Mouse (Mus musculus): ENCODE results near the gene Lin52. TPM values are rescaled to one million over a fixed set of nuclear protein-coding genes. Genes with fewer than 3 reads are reported as not detected.

Lin52 gene
- polyA plus RNA-seq, 1 experiment from 2014 or later = 28.4 TPM

DNA sequence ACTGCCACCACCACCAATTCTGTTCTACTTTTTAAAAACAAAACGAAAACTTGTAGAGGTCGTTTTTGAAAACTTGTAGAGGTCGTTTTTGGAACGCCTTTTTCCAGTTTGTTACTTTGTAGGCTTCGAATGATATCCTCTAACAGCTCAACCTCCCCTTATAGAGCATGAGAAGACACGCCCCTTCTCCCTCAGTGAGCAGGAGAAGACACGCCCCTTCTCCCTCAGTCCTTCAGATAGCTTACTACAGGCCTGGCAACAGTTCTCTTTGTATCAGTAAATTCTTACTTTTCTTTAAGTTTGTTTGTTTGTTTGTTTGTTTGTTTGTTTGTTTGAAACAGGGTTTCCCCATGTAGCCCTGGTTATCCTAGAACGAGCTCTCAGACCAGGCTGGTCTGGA lies 104.0 kb downstream of the Lin52 start:
- no peaks in the 10 kb centered on the region for H3K27me3 ChIP-seq (replicated peaks; ENCODE audit: low read depth, poor library complexity, severe bottlenecking)
- DNase-seq (ENCODE audit: low spot score) = no peak
- no peaks in the 10 kb centered on the region for H3K9me3 ChIP-seq
- H3K4me3 ChIP-seq = no peak overlapping the region
- no peak overlapping the region for H3K27ac ChIP-seq (replicated peaks)
- 59% methylated on average over 8 of the region's 8 CpGs for WGBS
- H3K36me3 ChIP-seq (replicated peaks) = no peaks in the 10 kb centered on the region
- peaks cover 24% of the 10 kb centered on the region for H3K4me1 ChIP-seq

GRCm38 (mm10) chr12:84562558-84562957 lies 111.3 kb downstream of the Lin52 start:
- H3K9me3 ChIP-seq = no peaks in the 10 kb centered on the region
- 49% methylated on average over 4 of the region's 4 CpGs for WGBS
- no peaks in the 10 kb centered on the region for H3K36me3 ChIP-seq (replicated peaks)
- H3K27ac ChIP-seq (replicated peaks) = no peak overlapping the region
- no peaks in the 10 kb centered on the region for H3K4me1 ChIP-seq
- H3K4me3 ChIP-seq = no peak overlapping the region
- DNase-seq (ENCODE audit: low spot score) = no peak
- H3K27me3 ChIP-seq (replicated peaks; ENCODE audit: low read depth, poor library complexity, severe bottlenecking) = peaks cover 34% of the 10 kb centered on the region

GRCm38 (mm10) chr12:84567576-84567975 lies 116.4 kb downstream of the Lin52 start:
- H3K27ac ChIP-seq (replicated peaks) = no peak overlapping the region
- H3K27me3 ChIP-seq (replicated peaks; ENCODE audit: low read depth, poor library complexity, severe bottlenecking) = peaks cover 84% of the 10 kb centered on the region
- no peaks in the 10 kb centered on the region for H3K36me3 ChIP-seq (replicated peaks)
- H3K9me3 ChIP-seq = no peaks in the 10 kb centered on the region
- DNase-seq (ENCODE audit: low spot score) = no peak
- H3K4me1 ChIP-seq = peaks cover 28% of the 10 kb centered on the region
- no peak overlapping the region for H3K4me3 ChIP-seq
- WGBS = 79% methylated on average over 6 of the region's 6 CpGs

GRCm38 (mm10) chr12:84569336-84569970 lies 118.2 kb downstream of the Lin52 start, which contains the start of gene Vsx2:
TSS of gene Vsx2 (plus strand) at chr12:84569762.
- peak within 1 kb of the TSS; percentile 45 for H3K4me3 ChIP-seq
- peaks cover 30% of the 10 kb centered on the region for H3K4me1 ChIP-seq
- 2% methylated on average over 25 of the region's 25 CpGs for WGBS
- H3K36me3 ChIP-seq (replicated peaks) = no peaks in the 10 kb centered on the region
- peaks cover 96% of the 10 kb centered on the region for H3K27me3 ChIP-seq (replicated peaks; ENCODE audit: low read depth, poor library complexity, severe bottlenecking)
- H3K9me3 ChIP-seq = no peaks in the 10 kb centered on the region
- H3K27ac ChIP-seq (replicated peaks) = no peak within 1 kb of the TSS
- DNase-seq (ENCODE audit: low spot score) = peak; percentile 59

DNA sequence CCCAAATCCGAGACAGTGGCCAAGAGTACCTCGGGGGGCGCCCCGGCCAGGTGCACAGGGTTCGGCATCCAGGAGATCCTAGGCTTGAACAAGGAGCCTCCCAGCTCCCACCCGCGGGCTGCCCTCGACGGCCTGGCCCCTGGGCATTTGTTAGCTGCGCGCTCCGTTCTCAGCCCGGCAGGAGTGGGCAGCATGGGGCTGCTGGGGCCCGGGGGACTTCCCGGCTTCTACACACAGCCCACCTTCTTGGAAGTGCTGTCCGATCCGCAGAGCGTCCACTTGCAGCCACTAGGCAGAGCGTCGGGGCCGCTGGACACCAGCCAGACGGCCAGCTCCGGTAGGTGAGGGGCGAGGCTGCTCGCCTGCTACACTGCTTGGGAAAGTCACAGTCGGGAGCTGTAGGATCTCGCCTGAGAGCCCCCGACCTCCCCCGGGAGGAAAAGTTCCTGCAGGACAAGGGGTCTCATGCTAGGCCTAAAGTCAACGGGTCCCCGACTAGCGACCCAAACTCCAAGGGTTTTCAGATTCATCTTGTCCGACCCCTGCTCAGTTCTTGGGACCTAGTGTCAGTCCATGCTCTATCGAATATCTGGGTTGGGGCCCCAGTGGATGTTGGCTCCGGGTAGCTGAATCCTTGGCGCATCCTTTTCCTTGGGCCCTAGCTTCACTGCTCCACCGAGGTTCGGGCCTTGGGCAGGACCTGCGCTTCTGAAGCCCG lies 118.9 kb downstream of the Lin52 start:
- Histone ChIP-seq H3K36me3 (replicated peaks) (no peaks in the 10 kb centered on the region), H3K27ac (replicated peaks) (no peak overlapping the region), H3K4me1 (peaks cover 30% of the 10 kb centered on the region), H3K4me3 (peak overlapping the region; percentile 45), H3K9me3 (no peaks in the 10 kb centered on the region), H3K27me3 (replicated peaks; ENCODE audit: low read depth, poor library complexity, severe bottlenecking) (peaks cover 96% of the 10 kb centered on the region)
- 1% methylated on average over 40 of the region's 40 CpGs for WGBS
- DNase-seq (ENCODE audit: low spot score) = peak; percentile 60

GRCm38 (mm10) chr12:84570694-84571415 lies 119.6 kb downstream of the Lin52 start:
- Histone ChIP-seq H3K4me3 (peak overlapping the region; percentile 45; the same call in 1 of the 2 replicates), H3K27ac (replicated peaks) (no peak overlapping the region), H3K36me3 (replicated peaks) (no peaks in the 10 kb centered on the region), H3K27me3 (replicated peaks; ENCODE audit: low read depth, poor library complexity, severe bottlenecking) (peaks cover 100% of the 10 kb centered on the region), H3K9me3 (no peaks in the 10 kb centered on the region), H3K4me1 (peaks cover 30% of the 10 kb centered on the region)
- peak; percentile 60 for DNase-seq (ENCODE audit: low spot score)
- WGBS = under 1% methylated on average over 34 of the region's 34 CpGs

GRCm38 (mm10) chr12:84571466-84572340 lies 120.5 kb downstream of the Lin52 start:
- DNase-seq (ENCODE audit: low spot score) = peak; percentile 70
- Histone ChIP-seq H3K9me3 (no peaks in the 10 kb centered on the region), H3K27me3 (replicated peaks; ENCODE audit: low read depth, poor library complexity, severe bottlenecking) (peaks cover 99% of the 10 kb centered on the region), H3K4me3 (peak overlapping the region; percentile 41), H3K36me3 (replicated peaks) (no peaks in the 10 kb centered on the region), H3K4me1 (peaks cover 30% of the 10 kb centered on the region), H3K27ac (replicated peaks) (no peak overlapping the region)
- under 1% methylated on average over 43 of the region's 43 CpGs for WGBS

- Histone ChIP-seq H3K27ac (replicated peaks) (no peak overlapping the region), H3K27me3 (replicated peaks; ENCODE audit: low read depth, poor library complexity, severe bottlenecking) (peaks cover 99% of the 10 kb centered on the region), H3K36me3 (replicated peaks) (no peaks in the 10 kb centered on the region), H3K4me1 (peaks cover 30% of the 10 kb centered on the region), H3K9me3 (no peaks in the 10 kb centered on the region), H3K4me3 (no peak overlapping the region)
- 2% methylated on average over 7 of the region's 7 CpGs for whole genome bisulfite sequencing
- no peak for DNase-seq (ENCODE audit: low spot score)
Measured at GRCm38 (mm10) chr12:84572341-84572720, 121.1 kb downstream of the Lin52 start.

DNA sequence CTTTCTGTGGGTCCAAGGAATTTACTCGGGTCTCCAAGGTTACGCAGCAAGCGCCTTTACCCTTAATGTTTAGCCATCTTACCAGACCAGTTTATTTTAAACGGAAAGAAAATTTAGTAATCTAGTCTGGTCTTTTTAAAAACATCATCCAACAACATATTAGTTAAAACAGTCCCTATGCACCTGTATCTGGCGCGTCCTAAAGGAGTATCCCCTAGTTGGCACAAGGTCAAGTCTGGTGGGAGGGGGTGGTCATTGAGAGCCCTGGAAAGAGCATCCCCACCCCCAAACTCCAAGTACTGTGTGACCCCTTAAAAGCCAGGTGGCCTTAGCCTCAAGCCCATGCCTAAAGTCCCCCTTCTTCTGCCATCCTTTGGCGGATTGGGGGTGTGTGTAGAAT lies 121.9 kb downstream of the Lin52 start:
- no peak overlapping the region for H3K4me3 ChIP-seq
- 11% methylated on average over 7 of the region's 7 CpGs for WGBS
- no peaks in the 10 kb centered on the region for H3K9me3 ChIP-seq
- peaks cover 31% of the 10 kb centered on the region for H3K4me1 ChIP-seq
- DNase-seq (ENCODE audit: low spot score) = no peak
- H3K27ac ChIP-seq (replicated peaks) = no peak overlapping the region
- no peaks in the 10 kb centered on the region for H3K36me3 ChIP-seq (replicated peaks)
- H3K27me3 ChIP-seq (replicated peaks; ENCODE audit: low read depth, poor library complexity, severe bottlenecking) = peaks cover 96% of the 10 kb centered on the region

DNA sequence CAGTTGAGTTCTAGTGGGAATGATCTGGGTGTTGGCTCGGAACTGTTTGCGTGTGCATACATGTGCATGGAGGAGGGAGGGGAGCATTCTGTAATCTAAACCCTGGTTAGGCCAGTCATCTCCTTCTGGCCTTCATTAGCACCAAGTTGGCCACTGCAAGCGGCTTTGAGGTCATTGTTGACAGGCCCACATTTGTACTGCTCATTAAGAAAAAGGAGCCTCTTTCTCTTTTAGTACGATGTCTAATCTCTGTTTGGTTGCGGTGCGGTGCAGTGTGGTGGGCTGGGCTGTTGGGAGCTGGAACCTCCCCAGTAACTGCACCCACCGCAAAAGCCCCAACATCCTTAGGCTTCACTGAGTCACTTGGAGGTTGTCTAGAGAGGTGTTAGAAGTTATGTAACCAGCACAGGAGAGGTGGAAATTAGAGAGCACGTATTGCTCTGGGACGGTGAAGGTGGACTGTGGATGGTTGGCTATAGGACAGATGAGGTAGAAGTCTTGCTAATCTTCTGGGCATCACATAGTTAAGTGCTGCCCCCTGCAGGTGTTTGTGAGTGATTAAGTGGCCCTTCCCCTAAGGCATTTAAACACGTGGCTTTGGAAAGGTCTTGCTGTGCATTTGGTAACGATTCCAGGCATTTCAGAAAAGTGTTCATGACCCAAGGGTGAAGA lies 126.7 kb downstream of the Lin52 start:
- peaks cover 7% of the 10 kb centered on the region for H3K4me1 ChIP-seq
- DNase-seq (ENCODE audit: low spot score) = peak; percentile 31
- no peak overlapping the region for H3K4me3 ChIP-seq
- peaks cover 3% of the 10 kb centered on the region; the same call in 1 of the 2 replicates for H3K9me3 ChIP-seq
- 78% methylated on average over 11 of the region's 11 CpGs for WGBS
- H3K36me3 ChIP-seq (replicated peaks) = no peaks in the 10 kb centered on the region
- no peak overlapping the region for H3K27ac ChIP-seq (replicated peaks)
- H3K27me3 ChIP-seq (replicated peaks; ENCODE audit: low read depth, poor library complexity, severe bottlenecking) = peaks cover 48% of the 10 kb centered on the region

DNA sequence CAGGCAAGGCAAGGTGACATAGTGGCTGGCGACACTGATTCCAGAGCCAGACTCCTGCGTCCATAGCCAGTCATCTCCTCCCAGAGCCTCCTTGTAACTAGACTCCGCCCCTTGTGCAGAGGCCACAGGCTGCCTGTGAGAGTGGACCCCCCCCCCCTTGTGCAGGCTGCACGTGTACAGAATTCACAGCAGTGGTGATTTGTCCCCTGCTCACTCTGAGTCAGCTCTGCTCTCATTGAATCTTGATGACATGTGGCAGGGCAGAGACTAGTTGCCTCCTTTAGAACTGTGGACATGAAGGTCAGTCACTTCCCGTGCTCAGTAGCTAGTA lies 127.2 kb downstream of the Lin52 start:
- peaks cover 43% of the 10 kb centered on the region for H3K27me3 ChIP-seq (replicated peaks; ENCODE audit: low read depth, poor library complexity, severe bottlenecking)
- H3K4me1 ChIP-seq = peaks cover 7% of the 10 kb centered on the region
- H3K4me3 ChIP-seq = no peak overlapping the region
- peak; percentile 35 for DNase-seq (ENCODE audit: low spot score)
- H3K27ac ChIP-seq (replicated peaks) = no peak overlapping the region
- H3K9me3 ChIP-seq = peaks cover 5% of the 10 kb centered on the region; the same call in 1 of the 2 replicates
- WGBS = 51% methylated on average over 5 of the region's 5 CpGs
- H3K36me3 ChIP-seq (replicated peaks) = no peaks in the 10 kb centered on the region
